Mouse (Mus musculus) midbrain, embryonic 14.5 days (tissue): ENCODE data around the gene Pde4d. TPM values are rescaled to one million over a fixed set of nuclear protein-coding genes. Genes with fewer than 3 reads are reported as not detected.

Experiments used
- ATAC-seq: fragments of 200-750 bp; cut with Nextera tagmentation; 2 replicates; pipeline ENCODE4 v1.8.0; 2017; ENCODE audit warnings: moderate number of reproducible peaks, moderate library complexity; ENCODE audit not compliant: low FRiP score, low TSS enrichment
- DNase-seq: peaks from one replicate; pipeline ENCODE4 v3.0.0-alpha.2; 2015
- H3K27ac ChIP-seq: fragments of 300-500 bp; sonication (generic); replicated peaks from 2 replicates; pipeline ENCODE4 v1.5.1; 2014; ENCODE audit warnings: mild to moderate bottlenecking, low read depth, low read length, moderate library complexity
- H3K27me3 ChIP-seq: fragments of 300-500 bp; sonication (generic); 2 replicates; pipeline ENCODE4 v1.6.1; 2014; ENCODE audit warnings: low read length, control low read depth, mixed read lengths; ENCODE audit not compliant: control insufficient read depth, insufficient read depth
- H3K36me3 ChIP-seq: fragments of 300-500 bp; sonication (generic); 2 replicates; pipeline ENCODE4 v1.6.1; 2014; ENCODE audit warnings: low read length, control low read depth; ENCODE audit not compliant: control insufficient read depth, insufficient read depth
- H3K4me1 ChIP-seq: fragments of 300-500 bp; sonication (generic); 2 replicates; pipeline ENCODE4 v1.6.1; 2014; ENCODE audit warnings: mild to moderate bottlenecking, antibody characterized with exemption, low read length, control low read depth; ENCODE audit not compliant: control insufficient read depth, insufficient read depth
- H3K4me2 ChIP-seq: fragments of 300-500 bp; sonication (generic); 2 replicates; pipeline ENCODE4 v1.6.1; 2014; ENCODE audit warnings: mild to moderate bottlenecking, low read length, moderate library complexity
- H3K4me3 ChIP-seq: fragments of 300-500 bp; sonication (generic); replicated peaks from 2 replicates; pipeline ENCODE4 v1.5.1; 2014; ENCODE audit warnings: low read depth, low read length
- H3K9ac ChIP-seq: fragments of 300-500 bp; sonication (generic); replicated peaks from 2 replicates; pipeline ENCODE4 v1.6.1; 2014; ENCODE audit warnings: mild to moderate bottlenecking, low read length, moderate library complexity
- H3K9me3 ChIP-seq: fragments of 300-500 bp; sonication (generic); 2 replicates; pipeline ENCODE4 v1.6.1; 2016; ENCODE audit warnings: low read length, control low read depth, mixed read lengths; ENCODE audit not compliant: control insufficient read depth
- WGBS: fragments of 180-500 bp; shearing (Covaris S2); extraction: QIAGEN DNeasy Blood & Tissue Kit; methylation state at CpG from one replicate; pipeline ENCODE4 v1.1.7; 2014; 5-methylcytosine and 5-hydroxymethylcytosine counted together
- polyA plus RNA-seq: library from polyadenylated mRNA; unstranded; fragments of >200 nt; fragmentation: Nextera tagmentation; extraction: Ambion mirVana; gene quantifications from 2 replicates; pipeline ENCODE4 v1.2.1, GENCODE M21; 2014

Gene Pde4d
- polyA plus RNA-seq, 1 experiment from 2014 or later, result 27.1 TPM

DNA sequence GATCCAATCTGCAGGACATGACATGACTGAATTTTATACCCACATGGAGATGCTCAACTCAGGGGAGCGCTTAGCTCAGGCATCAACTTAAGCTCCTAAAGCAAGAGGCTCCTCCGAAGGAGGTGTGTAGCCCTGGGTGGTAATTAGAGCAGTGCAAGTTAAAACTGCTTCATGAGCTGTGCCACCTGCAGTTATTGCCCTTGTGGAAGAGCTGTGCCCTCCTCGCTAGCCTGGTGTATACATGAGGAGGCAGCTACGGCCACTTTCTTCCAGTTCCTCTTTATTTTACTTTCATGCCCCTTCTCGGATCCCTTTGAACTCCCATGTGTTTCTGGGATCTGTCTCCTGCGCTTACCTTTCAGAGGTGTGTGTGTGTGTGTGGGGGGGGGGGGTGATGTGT lies 1358.3 kb downstream of the Pde4d start:
- Histone ChIP-seq H3K9me3 (no peaks in the 10 kb centered on the region), H3K27ac (no peak overlapping the region), H3K4me2 (no peak overlapping the region), H3K4me1 (no peaks in the 10 kb centered on the region), H3K9ac (no peak overlapping the region), H3K36me3 (no peaks in the 10 kb centered on the region), H3K27me3 (no peaks in the 10 kb centered on the region), H3K4me3 (no peak overlapping the region)
- WGBS, result 74% methylated on average over 6 of the region's 6 CpGs
- no peak for ATAC-seq
- DNase-seq, result no peak

DNA sequence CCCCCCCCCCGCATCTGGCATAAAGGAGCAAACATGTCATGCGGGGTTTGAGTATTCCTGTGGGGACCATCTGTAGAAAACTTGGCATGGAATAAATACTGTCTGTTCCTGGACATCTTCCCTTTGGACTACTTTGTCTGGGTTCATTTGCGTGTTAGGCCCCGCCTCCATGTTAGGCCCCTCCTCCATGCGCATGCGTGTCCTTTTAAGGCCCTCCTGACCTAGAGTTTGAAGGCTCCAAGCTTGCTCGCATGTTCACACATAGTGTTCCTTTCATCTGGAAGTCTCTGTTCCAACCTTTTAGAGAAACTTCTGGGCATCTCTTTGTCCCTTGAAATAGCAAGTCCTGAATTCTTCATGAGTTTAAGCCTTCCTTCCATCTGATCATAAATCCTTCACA lies 1359.2 kb downstream of the Pde4d start:
- H3K4me1 ChIP-seq, result no peaks in the 10 kb centered on the region
- H3K27ac ChIP-seq, result no peak overlapping the region
- no peak overlapping the region for H3K9ac ChIP-seq
- H3K27me3 ChIP-seq, result no peaks in the 10 kb centered on the region
- no peak for ATAC-seq
- no peak overlapping the region for H3K4me2 ChIP-seq
- 93% methylated on average over 6 of the region's 7 CpGs for WGBS
- no peak for DNase-seq
- no peak overlapping the region for H3K4me3 ChIP-seq
- no peaks in the 10 kb centered on the region for H3K9me3 ChIP-seq
- no peaks in the 10 kb centered on the region for H3K36me3 ChIP-seq

DNA sequence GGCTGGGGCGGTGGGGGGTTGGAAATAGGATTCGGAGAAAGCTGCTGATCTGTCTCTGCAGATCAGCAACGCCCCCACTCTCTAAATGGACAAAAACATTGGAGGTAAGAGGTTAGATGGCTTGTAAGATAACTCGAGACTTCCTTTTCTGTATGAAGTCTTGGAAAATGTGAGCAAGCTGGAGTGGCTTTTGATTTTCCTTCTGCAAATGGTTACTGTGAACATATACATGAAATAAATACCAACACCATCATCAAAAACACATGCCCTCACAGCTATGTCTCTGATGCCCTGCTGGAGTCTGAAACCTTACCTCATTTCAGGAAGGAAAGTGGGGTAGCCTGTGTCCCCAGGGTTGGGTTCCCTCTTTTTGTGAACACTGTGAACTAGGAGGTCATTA lies 1359.9 kb downstream of the Pde4d start:
- 89% methylated on average over 4 of the region's 4 CpGs for WGBS
- ATAC-seq, result no peak
- no peaks in the 10 kb centered on the region for H3K27me3 ChIP-seq
- no peaks in the 10 kb centered on the region for H3K9me3 ChIP-seq
- no peak overlapping the region for H3K27ac ChIP-seq
- H3K36me3 ChIP-seq, result no peaks in the 10 kb centered on the region
- no peaks in the 10 kb centered on the region for H3K4me1 ChIP-seq
- no peak overlapping the region for H3K4me2 ChIP-seq
- no peak overlapping the region for H3K9ac ChIP-seq
- no peak for DNase-seq
- H3K4me3 ChIP-seq, result no peak overlapping the region

DNA sequence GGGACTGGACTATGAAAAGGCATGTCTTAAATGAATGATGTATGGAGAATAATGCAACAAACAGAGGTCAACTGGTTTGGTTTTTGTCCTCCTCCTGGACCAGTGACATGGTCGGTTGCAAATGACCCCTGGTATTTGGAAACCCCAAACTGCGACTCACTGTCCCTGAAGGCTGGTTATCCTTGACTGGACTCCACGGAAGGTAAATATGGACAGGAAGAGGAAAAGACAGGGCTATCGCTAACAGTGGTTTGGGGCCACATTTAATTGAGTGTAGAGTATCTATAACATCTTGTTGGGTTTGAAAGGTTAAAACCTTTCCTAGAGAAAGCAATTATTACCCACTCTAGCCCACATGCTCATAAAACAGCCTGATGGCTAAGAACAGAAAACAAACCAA lies 1364.2 kb downstream of the Pde4d start:
- WGBS, result 97% methylated on average over 4 of the region's 4 CpGs
- no peaks in the 10 kb centered on the region for H3K27me3 ChIP-seq

DNA sequence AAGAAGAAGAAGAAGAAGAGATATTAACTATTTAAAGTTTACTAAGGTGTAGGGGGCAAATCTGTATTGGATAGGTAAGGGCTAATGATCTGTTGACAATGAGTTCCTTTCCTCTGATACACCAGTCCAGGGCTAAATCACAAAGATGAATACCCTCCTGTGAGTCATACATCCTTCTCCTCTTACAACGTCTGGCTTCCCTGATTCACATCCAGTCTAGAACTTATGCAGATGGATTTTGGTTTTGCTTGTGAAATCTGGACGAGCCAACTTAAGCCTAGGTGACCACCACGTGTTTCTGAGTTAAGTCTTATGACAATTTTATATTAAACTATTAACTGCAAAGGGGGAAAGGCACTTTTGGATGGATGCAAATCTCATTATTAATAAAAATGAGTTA lies 1369.3 kb downstream of the Pde4d start:
- Histone ChIP-seq H3K4me3 (no peak overlapping the region), H3K4me1 (peaks cover 24% of the 10 kb centered on the region), H3K9me3 (no peaks in the 10 kb centered on the region), H3K4me2 (no peak overlapping the region), H3K9ac (no peak overlapping the region), H3K36me3 (no peaks in the 10 kb centered on the region), H3K27me3 (no peaks in the 10 kb centered on the region), H3K27ac (no peak overlapping the region)
- ATAC-seq (no peak), DNase-seq (no peak)
- 84% methylated on average over 3 of the region's 3 CpGs for WGBS

More for the DNA sequence above, 1364.2 kb downstream of the Pde4d start:
- Histone ChIP-seq H3K4me2 (no peak overlapping the region), H3K36me3 (no peaks in the 10 kb centered on the region), H3K9ac (no peak overlapping the region), H3K4me3 (no peak overlapping the region), H3K4me1 (no peaks in the 10 kb centered on the region), H3K9me3 (no peaks in the 10 kb centered on the region), H3K27ac (no peak overlapping the region)
- no peak for ATAC-seq
- no peak for DNase-seq

DNA sequence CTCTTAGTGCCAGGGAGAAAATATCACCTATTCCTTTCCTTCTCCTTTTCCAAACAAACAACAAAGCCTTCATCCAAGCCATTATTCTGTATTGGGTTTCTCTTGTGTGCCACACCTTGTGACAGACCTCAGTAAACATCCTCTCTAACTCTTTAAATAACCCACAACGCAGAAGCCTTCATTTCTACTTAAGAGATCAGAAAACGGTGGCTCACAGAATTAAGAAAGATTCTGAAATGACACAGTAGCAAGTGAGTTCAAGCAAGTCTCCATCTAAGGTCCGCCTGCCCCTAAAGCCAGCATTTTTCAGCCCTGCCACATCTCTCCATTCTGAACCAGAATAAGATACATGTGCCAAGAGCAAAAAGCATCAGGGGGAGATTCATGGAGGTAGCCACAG lies 1370.4 kb downstream of the Pde4d start:
- no peak for ATAC-seq
- Histone ChIP-seq H3K27ac (no peak overlapping the region; the same call in 1 of the 2 replicates), H3K9me3 (no peaks in the 10 kb centered on the region), H3K4me1 (peaks cover 33% of the 10 kb centered on the region), H3K4me2 (no peak overlapping the region), H3K4me3 (no peak overlapping the region), H3K36me3 (no peaks in the 10 kb centered on the region), H3K9ac (no peak overlapping the region), H3K27me3 (no peaks in the 10 kb centered on the region)
- DNase-seq, result no peak
- WGBS, result 75% methylated on average over 3 of the region's 3 CpGs

DNA sequence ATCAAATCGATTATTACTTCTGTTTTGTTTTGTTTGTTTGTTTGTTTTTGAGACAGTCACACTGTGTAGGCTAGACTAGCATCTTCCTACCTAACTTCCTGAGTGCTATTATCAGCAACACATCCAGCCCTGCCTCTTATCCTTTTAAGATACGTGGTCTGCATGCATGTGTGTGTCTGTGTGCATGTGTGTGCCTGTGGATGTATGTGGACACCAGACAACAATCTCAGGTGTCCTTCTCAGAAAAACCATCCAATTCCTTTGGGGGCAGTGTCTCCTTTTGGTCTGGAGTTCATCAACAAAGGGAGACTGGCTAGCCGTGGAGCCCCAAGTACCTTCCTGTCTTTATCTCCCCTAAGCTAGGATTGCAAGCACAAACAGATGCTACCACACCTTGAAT lies 1371.1 kb downstream of the Pde4d start:
- no peak overlapping the region for H3K4me2 ChIP-seq
- DNase-seq, result no peak
- 62% methylated on average over 3 of the region's 3 CpGs for WGBS
- H3K27ac ChIP-seq, result no peak overlapping the region
- H3K4me3 ChIP-seq, result no peak overlapping the region
- H3K27me3 ChIP-seq, result no peaks in the 10 kb centered on the region
- ATAC-seq, result no peak
- H3K4me1 ChIP-seq, result peaks cover 33% of the 10 kb centered on the region
- no peaks in the 10 kb centered on the region for H3K9me3 ChIP-seq
- H3K36me3 ChIP-seq, result no peaks in the 10 kb centered on the region
- H3K9ac ChIP-seq, result no peak overlapping the region

DNA sequence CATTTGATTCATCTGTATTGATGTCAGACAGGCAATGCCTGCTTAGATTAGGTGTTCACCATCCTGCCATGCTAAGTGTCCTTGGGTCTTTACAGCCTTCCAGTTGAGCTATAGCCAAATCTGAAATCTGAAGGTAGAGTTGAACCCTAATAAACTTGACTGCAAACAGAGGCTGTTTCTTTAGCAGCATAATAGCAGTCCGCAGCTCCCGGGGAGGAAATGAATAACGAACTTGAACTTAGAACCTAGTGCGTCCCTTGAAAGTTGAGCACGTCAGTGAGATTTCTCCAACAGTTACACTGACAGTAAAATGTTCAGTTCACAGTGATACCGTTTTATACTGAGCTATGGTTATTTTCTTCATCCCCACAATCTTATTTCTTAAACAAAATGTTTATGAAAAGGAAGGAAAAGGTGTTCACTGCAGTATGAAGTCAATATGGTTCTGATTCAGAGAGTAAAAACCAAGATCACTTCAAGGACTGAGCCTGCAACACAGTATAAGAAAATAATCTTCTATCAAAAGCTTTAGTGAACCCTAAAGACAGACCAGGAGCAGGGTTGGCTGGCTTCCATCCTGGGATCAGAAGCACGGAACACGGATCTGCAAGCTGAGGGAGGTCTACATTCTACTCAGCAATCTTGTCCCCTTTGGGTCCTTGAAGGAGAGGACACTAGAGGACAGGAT lies 1372.1 kb downstream of the Pde4d start:
- ATAC-seq (no peak; the same call in 1 of the 2 replicates), DNase-seq (peak; percentile 25)
- WGBS, result 21% methylated on average over 8 of the region's 8 CpGs
- H3K4me3 ChIP-seq, result peak overlapping the region; percentile 33
- no peaks in the 10 kb centered on the region for H3K27me3 ChIP-seq
- peak overlapping the region; percentile 58 for H3K4me2 ChIP-seq
- H3K4me1 ChIP-seq, result peaks cover 33% of the 10 kb centered on the region
- no peaks in the 10 kb centered on the region for H3K9me3 ChIP-seq
- H3K27ac ChIP-seq, result peak overlapping the region; percentile 94
- H3K36me3 ChIP-seq, result no peaks in the 10 kb centered on the region
- peak overlapping the region; percentile 53 for H3K9ac ChIP-seq
